Mouse (Mus musculus) urinary bladder, postnatal 36 days (tissue): ENCODE measurements at regions not wholly inside any gene's neighbourhood (a gene's known extent, or its start where the extent isn't known, plus 50 kb on each side); places are given as distances from the start of the nearest gene placed in this dataset.
A peak's percentile ranks its signal among the peaks of the same experiment; 100 is the strongest.
"Not testable (repeated sequence)": the region's sequence is repeated elsewhere in the genome, so short reads cannot be mapped to it uniquely, and the experiment has no call there.

Source experiments
- DNase-seq, 2 experiments: peaks; one replicate each; pipeline ENCODE4 v3.0.0; 2022; ENCODE audit warnings: low spot score in 2 of 2, mixed read lengths in 1 of 2

DNA sequence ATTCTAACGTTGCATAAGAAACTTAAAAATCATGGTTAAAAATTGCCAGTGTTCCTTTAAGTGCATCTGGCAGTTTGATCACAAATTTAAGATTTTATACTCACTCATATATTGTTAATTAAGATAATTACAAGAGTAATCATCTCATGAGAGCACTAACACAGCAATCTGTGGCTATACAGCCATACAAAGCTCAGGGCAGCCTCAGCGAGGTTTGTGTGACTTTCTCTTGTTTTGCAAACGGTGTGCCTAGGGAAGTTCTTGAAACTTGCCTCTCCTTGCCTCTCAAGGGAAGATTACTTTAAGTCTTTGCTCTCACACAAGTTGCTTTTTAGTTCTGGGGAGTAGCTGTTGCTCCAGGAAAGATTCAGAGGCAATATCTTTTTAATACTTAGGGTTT, 58.1 kb upstream of the Slc1a4 start:
- no peak for DNase-seq

DNA sequence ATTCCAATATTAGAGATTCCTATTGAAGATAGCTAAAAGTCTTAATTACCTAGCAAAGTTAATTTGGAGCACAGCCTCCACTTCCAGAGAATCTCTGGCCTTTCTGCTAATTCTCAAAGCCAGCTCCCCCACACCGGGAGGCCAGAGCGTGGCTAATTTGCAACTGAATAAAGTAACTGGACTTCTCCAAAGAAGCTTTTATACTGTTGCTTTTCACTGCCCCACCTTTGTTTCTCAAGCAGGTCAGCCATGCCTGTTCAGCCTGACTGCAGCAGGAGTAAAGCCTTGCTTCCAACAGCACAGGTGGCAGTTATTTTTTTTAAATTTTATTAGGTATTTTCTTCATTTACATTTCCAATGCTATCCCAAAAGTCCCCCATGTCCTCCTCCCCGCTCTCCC, 60.8 kb upstream of the Slc1a4 start:
- not testable (repeated sequence) for DNase-seq

GRCm38 (mm10) chr11:20393807-20394206, 61.3 kb upstream of the Slc1a4 start:
- DNase-seq: not testable (repeated sequence)

DNA sequence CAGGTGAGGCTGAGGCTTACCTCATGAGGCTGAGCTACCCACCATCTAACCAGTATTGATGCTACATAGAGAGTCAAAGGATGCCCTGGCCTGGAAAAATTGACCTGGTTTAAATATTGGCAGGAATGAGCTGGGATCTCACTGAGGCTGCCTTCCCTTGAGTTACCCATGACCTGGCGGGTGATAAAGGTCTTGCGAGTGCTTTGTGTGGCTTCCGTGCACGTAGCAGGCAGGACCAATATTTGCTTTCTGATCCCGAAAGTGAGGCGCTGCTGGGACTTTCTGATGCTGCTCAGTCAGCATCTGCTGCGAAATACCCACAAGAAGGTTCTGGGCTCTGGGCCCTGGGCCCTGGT, 63.3 kb upstream of the Slc1a4 start:
- DNase-seq: no peak

DNA sequence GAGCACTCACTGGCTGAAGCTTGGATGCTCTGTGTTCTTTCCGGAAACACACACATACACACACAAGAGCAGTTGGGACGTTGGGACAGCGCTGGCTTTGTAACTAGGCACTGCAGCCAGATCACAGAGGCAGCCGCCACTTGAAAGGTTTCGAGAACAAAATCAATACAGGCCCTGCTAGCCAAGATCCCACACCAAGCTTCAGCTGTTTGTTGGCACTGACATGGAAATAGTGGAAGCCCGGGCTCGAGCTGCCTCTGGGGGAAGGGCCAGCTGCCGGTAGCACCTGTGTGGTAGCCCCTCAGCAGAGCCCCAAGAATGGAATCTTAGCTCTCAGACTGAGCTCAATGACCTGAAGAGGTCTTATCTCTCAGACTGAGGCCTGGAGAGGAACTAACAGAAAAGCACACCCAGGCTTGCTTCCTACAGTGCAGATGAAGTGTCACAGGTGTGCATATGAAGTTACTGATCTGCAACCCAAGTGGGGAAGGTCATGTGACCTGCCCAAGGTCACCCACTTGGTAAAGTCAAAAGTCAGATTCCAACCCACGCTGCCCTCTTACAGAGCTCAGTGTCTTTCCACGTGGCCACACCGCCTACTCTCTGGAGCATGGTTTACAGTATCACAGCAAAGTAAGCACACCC, 63.8 kb upstream of the Slc1a4 start:
- no peak for DNase-seq

DNA sequence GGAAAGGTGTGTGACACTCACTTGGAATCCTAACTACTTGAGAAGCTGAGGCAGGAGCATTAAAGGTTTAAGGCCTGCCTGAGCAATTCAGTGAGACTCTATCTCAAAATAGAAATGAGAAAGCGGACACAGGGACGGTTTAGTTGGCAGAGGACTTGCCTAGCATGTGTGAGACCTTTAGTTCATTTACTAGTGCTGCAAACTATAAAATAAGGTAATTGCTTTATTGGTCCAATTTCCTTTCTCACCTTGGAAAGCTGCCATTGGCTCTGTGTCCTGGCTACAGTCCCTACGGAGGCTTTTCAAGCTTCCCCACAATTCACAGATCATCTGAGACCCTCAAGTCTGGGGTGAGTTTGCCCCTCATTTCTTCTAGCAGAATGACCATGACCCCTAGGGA, 64.4 kb upstream of the Slc1a4 start:
- no peak for DNase-seq

GRCm38 (mm10) chr11:20400302-20401234, 68.1 kb upstream of the Slc1a4 start:
- peak; percentile 72 to 86 for DNase-seq

DNA sequence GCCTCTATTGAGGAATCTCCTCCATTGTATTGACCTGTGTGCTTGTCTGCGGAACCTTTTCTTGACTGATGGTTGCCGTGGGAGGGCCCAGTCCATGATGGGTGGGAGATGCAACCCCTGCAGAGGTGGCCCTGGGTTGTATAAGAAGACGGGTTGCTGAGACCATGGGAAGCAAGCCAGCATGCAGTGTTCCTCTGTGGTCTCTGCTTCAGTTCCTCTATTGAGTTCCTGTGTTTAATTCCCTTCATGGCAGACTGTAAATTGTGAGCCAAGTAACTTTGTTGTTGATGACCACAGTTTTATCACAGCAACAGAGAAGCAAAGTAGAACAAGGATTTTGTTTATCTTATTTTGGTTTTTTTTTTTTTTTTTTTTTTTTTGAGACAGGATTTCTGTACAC, 70.9 kb upstream of the Slc1a4 start:
- DNase-seq: no peak

DNA sequence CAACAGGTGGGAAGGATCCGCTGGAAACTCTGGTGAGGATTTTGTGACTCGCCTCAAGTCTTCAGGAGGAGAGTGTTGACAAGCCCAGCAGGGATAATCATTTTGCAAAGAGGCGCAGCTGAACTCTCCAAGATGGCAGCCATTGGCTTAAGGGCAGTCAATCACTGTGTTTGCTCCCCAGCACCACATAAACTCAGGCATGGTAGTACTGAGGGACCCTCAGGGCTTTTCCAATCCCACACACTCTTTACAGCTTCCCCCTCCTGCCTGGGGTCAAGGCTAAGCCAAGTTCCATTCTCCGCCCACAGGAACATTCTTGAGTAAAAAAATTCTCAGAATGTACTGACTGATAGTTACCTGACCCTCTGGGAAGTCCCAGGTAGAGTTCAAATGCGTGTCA, 72.0 kb upstream of the Slc1a4 start:
- DNase-seq: no peak

DNA sequence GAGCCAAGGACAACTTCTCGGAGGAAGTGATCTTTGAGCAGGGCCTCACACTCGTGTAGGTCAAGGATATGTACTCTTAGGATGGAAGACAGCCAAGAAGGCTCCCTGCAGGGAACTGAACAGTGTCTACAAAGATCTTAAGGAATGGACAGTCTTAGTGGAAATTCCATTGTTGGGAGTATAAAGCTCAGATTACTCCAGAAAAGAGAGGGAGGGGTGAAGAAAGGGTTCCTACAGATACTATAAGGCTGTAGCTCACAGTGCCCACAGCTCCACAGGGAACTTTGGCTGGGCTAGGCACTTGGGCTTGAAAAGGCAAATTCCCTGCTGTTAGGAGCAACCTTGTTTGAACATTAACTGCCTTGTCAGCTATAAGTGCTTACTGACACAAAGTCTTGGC, 85.6 kb upstream of the Slc1a4 start:
- DNase-seq: no peak

GRCm38 (mm10) chr11:20420876-20421275, 88.4 kb upstream of the Slc1a4 start:
- no peak for DNase-seq

DNA sequence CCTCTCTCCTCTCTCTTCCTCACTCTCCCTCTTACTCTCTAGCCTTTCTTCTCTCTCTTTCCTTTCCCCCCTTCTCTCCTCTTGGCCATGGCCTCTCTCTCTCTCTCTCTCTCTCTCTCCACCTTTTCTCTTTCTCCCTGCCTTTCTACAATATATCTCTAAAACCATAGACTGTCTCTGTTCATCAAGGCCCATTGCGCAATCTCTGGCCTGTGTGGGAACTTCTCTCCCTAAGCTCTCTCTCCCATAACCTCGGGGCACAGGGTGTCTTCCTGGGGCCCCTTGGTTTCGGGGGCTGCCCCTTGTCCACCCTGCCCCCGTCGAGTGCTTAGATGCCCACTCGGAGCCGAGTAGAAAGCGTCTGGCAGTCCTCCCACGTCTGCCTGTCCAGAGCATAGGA, 103.5 kb upstream of the Slc1a4 start:
- no peak for DNase-seq

DNA sequence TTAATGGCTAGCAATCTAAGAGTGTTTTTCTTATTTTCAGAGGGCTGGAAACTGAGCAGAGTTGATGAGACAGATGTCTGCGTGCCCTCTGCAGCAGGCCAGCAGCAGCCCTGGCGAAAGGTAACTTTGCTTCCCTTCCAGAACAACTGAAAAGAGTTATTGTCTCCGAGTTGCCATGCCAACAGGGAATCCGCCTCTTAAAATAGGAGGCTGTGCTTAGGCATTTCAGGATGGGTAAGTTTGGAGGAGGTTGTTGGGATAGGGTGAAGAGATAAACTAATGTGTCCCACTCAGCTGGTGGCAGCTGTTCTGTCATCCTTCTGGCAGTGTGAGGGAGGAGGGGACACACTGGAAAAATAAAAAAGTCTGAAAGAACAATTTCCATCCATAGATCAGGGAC, 100.6 kb upstream of the Sertad2 start:
- no peak for DNase-seq

DNA sequence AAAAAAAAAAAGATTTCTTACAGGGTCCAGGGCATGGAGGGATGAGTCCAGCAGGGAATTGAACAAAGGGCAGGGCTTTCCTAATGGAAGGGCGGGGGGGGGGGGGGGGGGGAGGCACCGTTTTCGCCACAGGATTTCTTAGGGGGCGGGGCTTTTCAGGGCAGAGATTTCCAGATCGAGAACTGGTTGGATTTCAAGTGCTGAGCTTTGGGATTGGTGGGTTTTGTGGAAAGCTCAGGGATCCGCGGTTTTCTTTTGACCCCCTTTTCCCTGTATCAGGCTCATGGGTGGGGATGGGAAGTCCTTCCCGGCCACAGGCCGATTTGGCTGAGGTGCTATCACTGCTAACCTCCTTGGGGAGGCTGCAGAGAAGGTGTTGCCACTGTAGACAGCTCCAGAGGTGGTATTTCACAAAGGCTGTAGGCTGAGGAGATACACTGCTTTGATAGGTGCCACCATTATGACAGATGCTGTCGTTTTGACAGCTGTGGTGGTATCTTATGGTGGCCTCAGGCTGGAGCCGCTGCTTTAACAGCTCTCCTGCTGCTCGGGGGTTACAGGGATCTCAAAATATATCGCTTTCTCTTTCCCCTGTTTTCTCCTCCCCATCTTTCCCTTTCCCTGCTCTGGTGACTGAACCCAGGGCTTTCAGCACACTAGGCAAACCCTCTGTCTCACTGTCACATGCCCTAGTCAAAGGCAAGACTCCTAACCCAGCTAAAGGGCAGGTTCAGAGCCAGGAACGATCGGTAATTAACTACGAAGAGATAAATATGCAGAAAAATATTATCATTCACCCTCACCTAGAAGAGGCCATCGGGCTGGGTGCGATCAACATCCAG, 97.8 kb upstream of the Sertad2 start:
- no peak for DNase-seq

DNA sequence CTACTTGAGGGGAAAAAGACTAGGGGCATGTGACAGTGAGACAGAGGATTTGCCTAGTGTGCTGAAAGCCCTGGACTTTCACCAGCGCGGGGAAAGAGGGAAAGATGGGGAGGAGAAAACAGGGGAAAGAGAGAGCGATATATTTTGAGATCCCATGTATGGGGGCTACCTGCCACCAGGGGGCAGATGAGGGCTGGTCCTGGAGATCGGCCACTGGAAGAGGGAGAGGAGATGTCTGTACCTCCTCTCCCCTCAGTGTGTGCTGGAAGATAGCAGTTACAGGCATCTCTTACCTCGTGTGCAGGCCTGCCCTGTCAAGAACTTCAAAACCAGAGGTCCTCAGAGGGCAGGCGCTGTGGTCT, 97.2 kb upstream of the Sertad2 start:
- peak; percentile 44 to 53 for DNase-seq

DNA sequence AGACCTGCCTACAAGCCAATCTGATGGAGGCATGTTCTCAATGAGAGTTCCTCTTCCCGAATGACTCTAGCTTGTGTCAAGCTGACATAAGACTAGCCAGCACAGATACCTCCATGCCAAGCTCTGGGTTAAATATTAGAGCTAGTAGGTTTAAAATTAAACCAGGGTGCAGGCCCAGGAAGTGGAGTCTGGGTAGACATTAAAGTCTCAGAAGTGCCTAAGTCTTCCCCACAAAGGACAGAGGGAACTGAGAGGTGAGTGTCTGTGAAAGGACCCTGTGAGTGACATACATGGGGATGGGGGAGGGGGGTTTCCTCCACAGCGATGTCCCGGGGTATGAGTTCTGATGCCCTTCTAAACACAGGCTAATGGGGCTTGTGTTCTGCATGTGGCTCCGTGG, 90.2 kb upstream of the Sertad2 start:
- no peak for DNase-seq

DNA sequence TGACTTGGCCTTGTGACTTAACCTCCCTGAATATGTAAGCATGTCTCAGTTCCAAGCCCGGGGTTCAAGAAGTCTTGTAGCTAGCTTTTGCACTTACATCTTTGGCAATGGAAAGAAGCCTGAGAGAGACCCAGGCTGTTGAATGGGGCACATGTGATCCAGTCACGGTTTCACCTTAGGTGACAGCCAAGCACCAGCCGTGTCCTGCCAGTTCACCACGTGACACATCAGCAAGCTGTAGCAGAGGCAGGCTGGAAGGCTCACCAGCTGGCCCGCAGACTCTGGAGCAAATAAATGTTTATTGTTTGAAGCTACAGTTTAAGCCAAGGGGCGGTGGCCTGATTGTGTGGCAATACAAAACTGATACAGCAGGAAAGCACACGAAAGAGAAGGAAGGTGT, 89.3 kb upstream of the Sertad2 start:
- DNase-seq: no peak

DNA sequence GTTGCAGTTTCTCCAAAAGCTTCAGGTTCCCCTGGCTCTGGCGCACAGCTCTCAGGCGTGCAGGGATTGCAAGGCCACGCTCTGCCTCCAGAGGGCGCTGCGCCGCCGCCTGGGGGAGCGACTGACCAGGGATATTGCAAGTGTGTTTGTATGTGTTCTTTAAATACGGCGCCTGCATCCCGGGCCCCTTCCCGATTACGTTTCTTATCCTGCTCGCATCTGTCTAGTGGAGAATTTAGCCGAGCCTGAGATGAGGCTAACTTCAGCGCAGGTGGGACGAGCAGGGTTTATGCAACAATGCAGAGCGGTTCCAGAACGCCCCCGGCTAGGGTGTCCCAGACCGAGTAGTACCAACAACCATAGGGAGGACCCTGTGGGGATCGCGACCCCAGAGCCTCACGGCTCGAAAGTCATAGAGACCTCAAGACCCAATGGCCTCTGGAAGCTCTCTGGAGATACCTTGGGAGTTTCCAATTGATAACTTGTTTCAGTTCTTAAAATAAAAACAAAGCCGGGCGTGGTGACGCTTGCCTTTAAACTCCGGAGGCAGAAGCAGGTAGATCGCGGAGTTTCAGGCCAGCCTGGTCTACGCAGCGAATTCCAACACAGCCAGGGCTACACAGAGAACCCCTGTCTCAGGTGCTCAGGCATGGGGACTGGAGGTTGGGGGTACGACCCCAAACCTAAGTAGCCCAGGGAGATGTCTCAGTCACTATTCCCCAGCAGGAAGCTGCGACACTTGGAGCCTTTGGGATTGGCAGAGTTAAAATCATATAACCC, 87.8 kb upstream of the Sertad2 start:
- DNase-seq: peak; percentile 82 to 84

- DNase-seq: no peak
Observed at GRCm38 (mm10) chr11:20455865-20456648, 87.0 kb upstream of the Sertad2 start.

- no peak for DNase-seq
Observed at GRCm38 (mm10) chr11:20459140-20459539, 83.9 kb upstream of the Sertad2 start.

- no peak for DNase-seq
Observed at GRCm38 (mm10) chr11:20460501-20460921, 82.5 kb upstream of the Sertad2 start.
